Mouse (Mus musculus) leukemia stem cell, adult 10-12 weeks (primary cell): ENCODE data around the gene C87499. TPM values are rescaled to one million over a fixed set of nuclear protein-coding genes. Genes with fewer than 3 reads are reported as not detected.

Source experiments
- polyA plus RNA-seq: library from polyadenylated mRNA; stranded (reverse); fragments of >175 nt; gene quantifications from 2 replicates; pipeline ENCODE4 v1.2.3, GENCODE M21; 2012; ENCODE audit warnings: low replicate concordance

C87499 gene
- not detected in 2 replicates for polyA plus RNA-seq

GRCm38 (mm10) chr4:88634311-88634710 is at the start of gene C87499:
C87499 (minus strand) TSS chr4:88634411.

GRCm38 (mm10) chr4:88683812-88684211 is 49.6 kb upstream of the C87499 start, which contains the start of gene Ifna2:
Ifna2 (minus strand) TSS chr4:88683912.

GRCm38 (mm10) chr4:88676824-88677223 is 42.6 kb upstream of the C87499 start, which contains the start of gene Ifna16:
Ifna16 (minus strand) TSS chr4:88676924.

GRCm38 (mm10) chr4:88644359-88644758 is 10.1 kb upstream of the C87499 start, which contains the start of gene Ifna13:
Ifna13 (minus strand) TSS chr4:88644459.

GRCm38 (mm10) chr4:88603276-88603675 is 30.9 kb downstream of the C87499 start, which contains the start of gene Ifna12:
Ifna12 (minus strand) TSS chr4:88603376.

GRCm38 (mm10) chr4:88592285-88592684 is 41.9 kb downstream of the C87499 start, which contains the start of gene Ifna9:
Ifna9 (minus strand) TSS chr4:88592385.

Other genes starting within 250 kb of the C87499 start
- gene Hacd4, start 195.5 kb downstream of the C87499 start, polyA plus RNA-seq: 0.36 TPM in 1 of 2 replicates, not detected in the other
- gene Ifnb1, start 111.6 kb downstream of the C87499 start, polyA plus RNA-seq: not detected in 2 replicates
- gene Ifna15, start 76.2 kb downstream of the C87499 start, polyA plus RNA-seq: not detected in 2 replicates
- gene Ifna14, start 62.6 kb downstream of the C87499 start, polyA plus RNA-seq: not detected in 2 replicates
- gene Ifna9, start 42.0 kb downstream of the C87499 start, polyA plus RNA-seq: not detected in 2 replicates
- not detected in 2 replicates for gene Ifna12, start 31.0 kb downstream of the C87499 start, polyA plus RNA-seq
- not detected in 2 replicates for gene Ifna13, start 10.0 kb upstream of the C87499 start, polyA plus RNA-seq
- not detected in 2 replicates for gene Ifna16, start 42.5 kb upstream of the C87499 start, polyA plus RNA-seq
- not detected in 2 replicates for gene Ifna2, start 49.5 kb upstream of the C87499 start, polyA plus RNA-seq
- not detected in 2 replicates for gene Ifnab, start 56.9 kb upstream of the C87499 start, polyA plus RNA-seq
- gene Gm26566, start 87.4 kb upstream of the C87499 start, polyA plus RNA-seq: not detected in 2 replicates
- 5.7 and 6.4 TPM in 2 replicates for gene Klhl9, start 88.1 kb upstream of the C87499 start, polyA plus RNA-seq
- not detected in 2 replicates for gene Gm13271, start 120.5 kb upstream of the C87499 start, polyA plus RNA-seq
- not detected in 2 replicates for gene Gm13283, start 125.7 kb upstream of the C87499 start, polyA plus RNA-seq
- not detected in 2 replicates for gene Gm13290, start 139.4 kb upstream of the C87499 start, polyA plus RNA-seq
- gene Gm13289, start 142.5 kb upstream of the C87499 start, polyA plus RNA-seq: not detected in 2 replicates
- gene Gm13272, start 145.4 kb upstream of the C87499 start, polyA plus RNA-seq: not detected in 2 replicates
- gene Ifnz, start 147.7 kb upstream of the C87499 start, polyA plus RNA-seq: not detected in 2 replicates
- not detected in 2 replicates for gene Gm13276, start 151.3 kb upstream of the C87499 start, polyA plus RNA-seq
- not detected in 2 replicates for gene Gm13277, start 154.2 kb upstream of the C87499 start, polyA plus RNA-seq
- gene Gm13278, start 157.1 kb upstream of the C87499 start, polyA plus RNA-seq: not detected in 2 replicates
- gene Gm13275, start 160.1 kb upstream of the C87499 start, polyA plus RNA-seq: not detected in 2 replicates
- gene Gm13279, start 163.0 kb upstream of the C87499 start, polyA plus RNA-seq: not detected in 2 replicates
- gene Gm13285, start 165.3 kb upstream of the C87499 start, polyA plus RNA-seq: not detected in 2 replicates
- gene Gm13287, start 168.8 kb upstream of the C87499 start, polyA plus RNA-seq: not detected in 2 replicates
- gene Gm13288, start 171.1 kb upstream of the C87499 start, polyA plus RNA-seq: not detected in 2 replicates
- gene Ifna7, start 181.8 kb upstream of the C87499 start, polyA plus RNA-seq: not detected in 2 replicates
- gene Ifna11, start 185.5 kb upstream of the C87499 start, polyA plus RNA-seq: not detected in 2 replicates
- gene Ifna6, start 193.0 kb upstream of the C87499 start, polyA plus RNA-seq: not detected in 2 replicates
- not detected in 2 replicates for gene Ifna5, start 201.1 kb upstream of the C87499 start, polyA plus RNA-seq
- not detected in 2 replicates for gene Ifna4, start 207.4 kb upstream of the C87499 start, polyA plus RNA-seq
- gene Ifna1, start 215.7 kb upstream of the C87499 start, polyA plus RNA-seq: not detected in 2 replicates
- not detected in 2 replicates for gene Ifne, start 245.8 kb upstream of the C87499 start, polyA plus RNA-seq